Comparison of ENCODE assay signal across 13 mouse cellular contexts in genomic region chr16:30548291-30548690, GRCm38 (mm10). TPM values are rescaled to one million over a fixed set of nuclear protein-coding genes. Genes with fewer than 3 reads are reported as not detected.
DNase-seq lines count a peak whose midpoint lies in the region; ATAC-seq and TF ChIP-seq lines count a peak whose summit lies in the region.
"Had no signal": no experiment of that assay in that cellular context is flagged by ENCODE, and none has a peak within 500 bp of the region (broad histone marks: within the 10 kb centered on the region; RNA-seq: fewer than 3 reads in every experiment).

No protein-coding gene starts in this region.

- H3K4me1 ChIP-seq in cortical plate, adult 2 months (ENCODE audit: control insufficient read depth, insufficient read depth, low read length) = no peaks in the 10 kb centered on the region; the same call in 1 of the 2 replicates
- H3K4me1 ChIP-seq in forebrain, postnatal 0 days (ENCODE audit: insufficient read depth) = peaks cover 14% of the 10 kb centered on the region
- H3K4me1 ChIP-seq in midbrain, embryonic 15.5 days = peaks cover 22% of the 10 kb centered on the region
- no peaks in the 10 kb centered on the region; the same call in none of the 2 replicates for H3K4me1 ChIP-seq in liver, embryonic 11.5 days (replicated peaks; ENCODE audit: control insufficient read depth, insufficient read depth, low read length)

- TF ChIP-seq CTCF in layer of hippocampus, adult 2 months (conservative IDR thresholded peaks at IDR 0.05) = no peak
- TF ChIP-seq CTCF in cortical plate, adult 2 months (IDR thresholded peaks at IDR 0.05; ENCODE audit: extremely low read depth, insufficient read depth, low read length) = no peak
- TF ChIP-seq CTCF in forebrain, postnatal 0 days (IDR thresholded peaks at IDR 0.05; ENCODE audit: low read depth) = no peak

- DNase-seq in layer of hippocampus, adult 2 months (ENCODE audit: low spot score in 2 of 2) = peak; percentile 25 to 49
- no peak for DNase-seq in layer of hippocampus, postnatal 36 days
- DNase-seq in forebrain, postnatal 0 days = no peak
- no peak for DNase-seq in liver, embryonic 11.5 days (ENCODE audit: low spot score)
- DNase-seq in adrenal gland, adult (ENCODE audit: inconsistent age in 2 of 2, low spot score in 1 of 2) = no peak
- DNase-seq: cerebellum, postnatal 25 days; kidney, adult 2 months; lung, adult 2 months; spleen, adult 18-20 months had no signal

- 67% methylated on average over 5 of the region's 5 CpGs for WGBS in forebrain, postnatal 0 days
- WGBS in midbrain, embryonic 15.5 days = 89% methylated on average over 5 of the region's 5 CpGs
- WGBS in liver, embryonic 11.5 days = 80% methylated on average over 5 of the region's 5 CpGs

- H3K9ac ChIP-seq in forebrain, postnatal 0 days = peak overlapping the region; percentile 99
- peak overlapping the region; percentile 89; the same call in 1 of the 2 replicates for H3K9ac ChIP-seq in midbrain, embryonic 15.5 days
- H3K9ac ChIP-seq in liver, embryonic 11.5 days (ENCODE audit: low read depth, low read length) = no peak overlapping the region
- H3K9ac ChIP-seq: limb, embryonic 13.5 days had no signal

- H3K4me2 ChIP-seq in forebrain, postnatal 0 days (ENCODE audit: low read depth) = peak overlapping the region; percentile 70
- peak overlapping the region; percentile 70 for H3K4me2 ChIP-seq in midbrain, embryonic 15.5 days
- no peak overlapping the region for H3K4me2 ChIP-seq in liver, embryonic 11.5 days

- TF ChIP-seq POLR2A in cortical plate, adult 2 months (IDR thresholded peaks at IDR 0.05; ENCODE audit: extremely low read depth, insufficient read depth, low read length) = peak; percentile 65; the same call in 1 of the 2 replicates

- ATAC-seq in forebrain, postnatal 0 days = no peak
- ATAC-seq in midbrain, embryonic 15.5 days (replicated peaks) = no peak
- no peak for ATAC-seq in liver, embryonic 11.5 days (replicated peaks; ENCODE audit: low FRiP score)
- ATAC-seq: CD4-positive, CD25-positive, alpha-beta regulatory T cell, adult 4 months had no signal

- no peaks in the 10 kb centered on the region for H3K9me3 ChIP-seq in forebrain, postnatal 0 days (ENCODE audit: low read length)
- H3K9me3 ChIP-seq in midbrain, embryonic 15.5 days = no peaks in the 10 kb centered on the region
- H3K9me3 ChIP-seq in liver, embryonic 11.5 days (ENCODE audit: control insufficient read depth, low read length) = no peaks in the 10 kb centered on the region

- H3K36me3 ChIP-seq in forebrain, postnatal 0 days (ENCODE audit: insufficient read depth) = peaks cover 29% of the 10 kb centered on the region
- peaks cover 13% of the 10 kb centered on the region for H3K36me3 ChIP-seq in midbrain, embryonic 15.5 days (replicated peaks)
- H3K36me3 ChIP-seq in liver, embryonic 11.5 days (ENCODE audit: control insufficient read depth, insufficient read depth, low read length) = no peaks in the 10 kb centered on the region

- H3K4me3 ChIP-seq in layer of hippocampus, adult 2 months = peak overlapping the region; percentile 11; the same call in 1 of the 2 replicates
- H3K4me3 ChIP-seq in cortical plate, adult 2 months (ENCODE audit: insufficient read depth, low read length) = peak overlapping the region; percentile 82
- H3K4me3 ChIP-seq in forebrain, postnatal 0 days (ENCODE audit: low read depth, low read length) = peak overlapping the region; percentile 83
- H3K4me3 ChIP-seq in midbrain, embryonic 15.5 days = peak overlapping the region; percentile 67
- no peak overlapping the region for H3K4me3 ChIP-seq in liver, embryonic 11.5 days (ENCODE audit: low read depth, low read length)
- H3K4me3 ChIP-seq: limb, embryonic 13.5 days had no signal

- no peaks in the 10 kb centered on the region for H3K27me3 ChIP-seq in forebrain, postnatal 0 days (ENCODE audit: insufficient read depth, low read length)
- no peaks in the 10 kb centered on the region for H3K27me3 ChIP-seq in midbrain, embryonic 15.5 days (replicated peaks)
- peaks cover 15% of the 10 kb centered on the region for H3K27me3 ChIP-seq in liver, embryonic 11.5 days (replicated peaks; ENCODE audit: control insufficient read depth, insufficient read depth, low read length)
- H3K27me3 ChIP-seq: limb, embryonic 13.5 days had no signal

- H3K27ac ChIP-seq in layer of hippocampus, adult 2 months = peak overlapping the region; percentile 83
- no peak overlapping the region for H3K27ac ChIP-seq in cortical plate, adult 2 months (ENCODE audit: insufficient read depth, low read length)
- H3K27ac ChIP-seq in forebrain, postnatal 0 days (ENCODE audit: low read depth, low read length) = no peak overlapping the region
- H3K27ac ChIP-seq in midbrain, embryonic 15.5 days = no peak overlapping the region
- no peak overlapping the region for H3K27ac ChIP-seq in liver, embryonic 11.5 days (ENCODE audit: low read depth, low read length)
- H3K27ac ChIP-seq: limb, embryonic 13.5 days had no signal

RNA-seq across cellular contexts. Expression of gene Tmem44, which starts 2.4 kb away (rescaled TPM):
- 10 to 100 TPM; 28.5 to 32.0 TPM for total RNA-seq in layer of hippocampus, adult 2 months (2021)
- 10 to 100 TPM; 32.3 to 38.0 TPM for total RNA-seq in layer of hippocampus, postnatal 36 days (2021)
- 92.0 and 101 TPM in 2 replicates for polyA plus RNA-seq in cortical plate, adult 2 months (2012; rRNA removed)
- 107 and 113 TPM in 2 replicates for total RNA-seq in forebrain, postnatal 0 days (2014; rRNA removed)
- 66.1 and 66.6 TPM in 2 replicates for polyA plus RNA-seq in forebrain, postnatal 0 days (2015; fragmentation: Nextera tagmentation; extraction: Ambion mirVana)
- polyA plus RNA-seq in midbrain, embryonic 15.5 days (2015; fragmentation: Nextera tagmentation; extraction: Ambion mirVana) = 88.4 and 96.0 TPM in 2 replicates
- 3.5 and 4.1 TPM in 2 replicates for polyA plus RNA-seq in liver, embryonic 11.5 days (2014; fragmentation: Nextera tagmentation; extraction: Ambion mirVana)

RNA-seq across cellular contexts. Expression of gene Lsg1, which starts 39.1 kb away (rescaled TPM):
- total RNA-seq in layer of hippocampus, adult 2 months (2021) = 10 to 100 TPM; 16.7 to 20.7 TPM
- total RNA-seq in layer of hippocampus, postnatal 36 days (2021) = 10 to 100 TPM; 17.1 to 19.8 TPM
- polyA plus RNA-seq in cortical plate, adult 2 months (2012; rRNA removed) = 15.5 and 17.6 TPM in 2 replicates
- total RNA-seq in forebrain, postnatal 0 days (2014; rRNA removed) = 20.4 and 27.7 TPM in 2 replicates
- polyA plus RNA-seq in forebrain, postnatal 0 days (2015; fragmentation: Nextera tagmentation; extraction: Ambion mirVana) = 40.8 and 41.4 TPM in 2 replicates
- 46.0 and 47.6 TPM in 2 replicates for polyA plus RNA-seq in midbrain, embryonic 15.5 days (2015; fragmentation: Nextera tagmentation; extraction: Ambion mirVana)
- polyA plus RNA-seq in liver, embryonic 11.5 days (2014; fragmentation: Nextera tagmentation; extraction: Ambion mirVana) = 81.0 and 82.2 TPM in 2 replicates

RNA-seq across cellular contexts. Expression of gene Fam43a, which starts 51.2 kb away (rescaled TPM):
- 10 to 100 TPM in 1 of 2 experiments, 1 to 10 TPM in 1; 9.2 to 10.3 TPM for total RNA-seq in layer of hippocampus, adult 2 months (2021)
- total RNA-seq in layer of hippocampus, postnatal 36 days (2021) = 10 to 100 TPM in 1 of 2 experiments, 1 to 10 TPM in 1; 9.6 to 13.6 TPM
- polyA plus RNA-seq in cortical plate, adult 2 months (2012; rRNA removed) = 14.8 and 15.6 TPM in 2 replicates
- 12.3 and 17.4 TPM in 2 replicates for total RNA-seq in forebrain, postnatal 0 days (2014; rRNA removed)
- 10.0 and 10.5 TPM in 2 replicates for polyA plus RNA-seq in forebrain, postnatal 0 days (2015; fragmentation: Nextera tagmentation; extraction: Ambion mirVana)
- 15.9 and 17.4 TPM in 2 replicates for polyA plus RNA-seq in midbrain, embryonic 15.5 days (2015; fragmentation: Nextera tagmentation; extraction: Ambion mirVana)
- polyA plus RNA-seq in liver, embryonic 11.5 days (2014; fragmentation: Nextera tagmentation; extraction: Ambion mirVana) = 6.2 and 7.2 TPM in 2 replicates

Comparison
In these comparisons a context has a peak if more than half of its experiments do, and no peak if none do; other contexts are left out.
1. DNase-seq: peak in layer of hippocampus, adult 2 months (2 of 2); none in layer of hippocampus, postnatal 36 days (0 of 2), forebrain, postnatal 0 days (single experiment), liver, embryonic 11.5 days (single experiment) and adrenal gland, adult (0 of 2).
2. RNA of gene Tmem44, which starts 2.4 kb away (polyA plus RNA-seq): 88.4 to 96.0 TPM in midbrain, embryonic 15.5 days, 92.0 to 101 TPM in cortical plate, adult 2 months and 66.1 to 66.6 TPM in forebrain, postnatal 0 days; 3.5 to 4.1 TPM in liver, embryonic 11.5 days; every median in the first group is over 10 times any median in the second.